Mouse (Mus musculus) heart, adult 11 months (tissue): Measurements from ENCODE around the gene Ascc1.

ENCODE experiments used
- DNase-seq: peaks from one replicate; pipeline ENCODE4 v3.0.0; 2022

Ascc1 gene

DNA sequence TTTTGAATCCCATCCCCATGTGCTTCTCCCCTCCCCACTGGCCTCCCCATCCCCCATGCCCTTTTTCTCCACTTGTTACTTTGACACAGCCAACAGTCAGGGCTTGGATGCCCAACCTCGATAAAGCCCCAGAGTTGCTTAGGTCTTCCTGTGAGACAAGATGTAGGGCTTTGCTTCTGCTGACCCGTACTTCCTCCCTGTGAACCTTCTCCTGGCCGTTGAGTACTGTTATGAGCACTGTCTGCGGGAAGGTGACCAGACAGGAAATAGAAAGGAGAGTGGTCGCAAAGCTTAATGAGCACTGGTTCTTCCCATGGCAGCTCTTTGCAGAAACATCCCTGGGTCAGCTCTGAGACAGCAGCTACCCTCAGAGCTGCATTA lies 78.0 kb downstream of the Ascc1 start:
- no peak for DNase-seq

DNA sequence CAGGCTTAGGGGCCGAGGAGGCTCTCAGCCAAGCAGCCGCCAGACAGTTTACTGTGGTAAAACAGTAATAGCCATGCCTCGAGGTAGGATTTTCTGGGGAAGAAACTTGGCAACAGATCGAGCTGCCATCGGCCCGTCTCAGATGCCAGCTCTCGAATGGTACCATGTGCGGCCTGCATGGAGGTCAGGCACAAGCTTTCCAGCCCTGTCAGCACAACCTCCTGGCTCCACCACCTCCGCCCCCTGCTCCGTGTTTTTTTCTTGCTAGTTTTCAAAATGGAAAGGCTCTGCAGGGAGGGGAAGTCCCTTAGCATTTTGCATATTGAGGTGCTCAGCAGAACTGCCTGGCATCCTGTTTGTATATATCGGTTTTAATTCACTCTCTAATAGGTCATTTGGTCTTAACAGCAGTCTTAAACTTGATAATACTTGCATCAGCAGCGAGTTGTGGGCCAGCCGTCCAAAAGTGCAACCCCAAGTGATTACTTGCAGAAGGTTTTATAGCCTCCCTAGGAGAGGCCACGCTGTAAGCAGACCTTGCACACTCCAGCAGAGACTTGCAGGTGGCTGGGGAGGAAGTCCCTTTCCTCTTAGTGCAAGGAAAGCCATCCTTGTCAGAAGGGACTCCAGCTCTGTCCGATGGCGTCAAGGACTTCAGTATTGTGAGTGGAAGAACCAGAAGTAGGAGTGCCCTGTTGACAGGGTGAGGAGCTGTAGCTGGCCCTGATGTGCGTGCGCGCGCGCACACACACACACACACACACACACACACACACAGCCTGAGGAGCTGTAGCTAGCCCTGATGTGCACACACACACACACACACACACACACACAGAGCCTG lies 78.6 kb downstream of the Ascc1 start:
- peak; percentile 97 for DNase-seq

DNA sequence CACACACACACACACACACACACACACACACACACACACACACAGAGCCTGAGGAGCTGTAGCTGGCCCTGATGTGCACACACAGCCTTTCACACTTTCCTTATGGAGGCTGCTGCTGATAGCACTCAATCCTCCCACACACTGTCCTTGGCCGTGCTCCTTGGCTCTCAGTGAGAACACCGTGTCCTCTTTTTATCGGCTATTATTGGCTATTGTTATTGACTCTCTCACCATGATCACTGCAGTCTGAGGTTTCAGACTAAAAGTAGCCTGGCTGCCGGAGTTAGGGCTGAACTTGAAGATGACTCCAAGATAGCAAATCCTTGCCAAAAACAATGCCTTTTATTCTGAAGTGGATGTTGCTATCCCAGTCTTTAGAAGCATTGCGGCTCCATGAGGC lies 79.3 kb downstream of the Ascc1 start:
- DNase-seq = peak; percentile 99

DNA sequence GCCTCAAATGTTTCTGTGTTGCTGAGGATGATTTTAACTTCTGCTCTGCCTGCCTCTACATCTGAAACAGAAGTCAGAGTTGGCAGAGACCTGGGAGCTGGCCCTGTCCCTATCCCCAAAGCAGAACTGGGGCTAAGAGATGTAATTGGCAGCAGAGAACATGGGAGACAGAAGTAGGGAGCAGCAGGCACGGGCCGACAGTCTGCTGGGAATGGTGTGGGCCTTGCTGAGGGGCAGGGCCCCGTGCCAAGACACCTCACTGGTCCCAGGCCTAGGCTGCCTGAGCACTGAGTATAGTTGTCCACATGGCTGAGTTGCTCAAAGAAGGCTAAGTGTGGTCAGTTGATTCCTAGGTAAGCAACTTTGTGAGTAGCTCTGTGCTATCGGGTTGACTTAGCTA lies 81.5 kb downstream of the Ascc1 start:
- DNase-seq = peak; percentile 90

DNA sequence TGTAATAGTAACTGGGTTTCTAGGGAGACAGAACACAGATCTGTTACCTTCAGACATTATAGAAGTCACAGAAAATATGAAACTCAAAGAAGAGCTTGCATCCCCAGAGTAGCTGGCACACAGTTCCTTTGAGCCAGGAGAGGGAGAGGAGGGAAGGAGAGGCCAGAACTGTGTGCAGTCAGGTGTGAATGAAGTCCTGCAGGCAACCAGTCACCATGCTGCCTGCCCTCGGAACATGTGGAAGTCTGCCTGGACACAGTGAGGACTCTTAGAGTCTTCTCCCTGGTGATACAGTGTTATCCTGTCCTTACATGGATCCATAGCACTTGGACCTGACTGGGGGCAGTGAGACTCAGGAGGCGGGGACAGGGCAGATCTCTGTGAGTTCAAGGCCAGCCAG lies 89.7 kb downstream of the Ascc1 start:
- DNase-seq = peak; percentile 80

DNA sequence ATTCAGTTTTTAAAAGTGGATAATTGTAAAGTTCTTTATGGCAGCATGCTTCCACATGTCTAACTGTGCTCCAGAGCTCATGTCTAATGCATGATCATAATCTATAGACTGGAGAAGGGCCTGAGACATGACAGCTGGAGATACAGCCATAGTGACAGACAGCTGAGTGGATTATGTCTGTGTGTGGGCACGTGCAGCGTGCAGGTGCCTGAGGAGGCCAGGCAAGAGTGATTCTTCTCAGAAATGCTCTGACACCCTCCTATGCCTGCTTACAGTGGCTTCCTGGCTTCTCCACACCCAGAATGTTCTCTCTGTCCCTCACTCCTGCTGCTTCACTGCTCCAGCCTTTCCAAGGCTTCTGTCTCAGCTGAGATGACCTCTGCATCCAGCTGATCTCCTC lies 91.1 kb downstream of the Ascc1 start:
- no peak for DNase-seq

DNA sequence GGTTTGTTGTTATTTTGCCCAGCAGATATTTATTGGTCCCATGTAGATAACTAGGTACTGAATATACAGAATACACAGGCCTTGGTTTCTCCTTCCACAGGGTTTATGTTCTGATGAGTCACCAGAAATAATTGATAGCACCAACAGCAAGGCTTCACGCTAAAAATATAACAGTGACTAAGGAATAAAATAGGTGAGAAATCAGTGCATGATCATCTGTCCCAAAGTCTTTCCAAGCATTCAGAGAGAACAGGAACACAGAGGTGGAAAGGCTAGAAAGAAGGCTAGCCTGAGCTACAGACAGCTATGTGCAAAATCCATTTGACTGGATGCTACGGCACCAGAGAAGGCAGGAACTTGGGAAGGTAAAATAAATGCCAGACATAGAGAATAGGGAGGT lies 93.0 kb downstream of the Ascc1 start:
- DNase-seq = no peak

DNA sequence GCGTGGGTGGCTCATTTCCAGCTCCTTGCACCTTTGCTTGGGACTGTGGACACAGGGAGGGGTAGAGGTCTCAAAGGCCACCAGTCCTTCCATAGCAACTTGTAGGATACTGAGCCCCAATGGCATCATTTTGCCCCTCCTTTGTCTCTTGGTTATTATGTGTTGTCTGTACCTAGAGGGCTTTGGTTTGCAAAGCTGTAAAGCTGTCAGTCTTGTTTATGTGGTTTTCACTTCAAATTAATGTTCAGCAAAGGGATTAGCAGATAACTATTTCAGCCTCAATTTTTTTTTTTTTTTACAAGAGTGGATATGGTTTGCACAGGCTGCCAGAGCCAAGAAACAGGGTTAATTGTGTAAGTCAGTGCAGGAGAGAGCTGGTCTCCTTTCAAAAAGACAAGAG lies 93.7 kb downstream of the Ascc1 start:
- no peak for DNase-seq

DNA sequence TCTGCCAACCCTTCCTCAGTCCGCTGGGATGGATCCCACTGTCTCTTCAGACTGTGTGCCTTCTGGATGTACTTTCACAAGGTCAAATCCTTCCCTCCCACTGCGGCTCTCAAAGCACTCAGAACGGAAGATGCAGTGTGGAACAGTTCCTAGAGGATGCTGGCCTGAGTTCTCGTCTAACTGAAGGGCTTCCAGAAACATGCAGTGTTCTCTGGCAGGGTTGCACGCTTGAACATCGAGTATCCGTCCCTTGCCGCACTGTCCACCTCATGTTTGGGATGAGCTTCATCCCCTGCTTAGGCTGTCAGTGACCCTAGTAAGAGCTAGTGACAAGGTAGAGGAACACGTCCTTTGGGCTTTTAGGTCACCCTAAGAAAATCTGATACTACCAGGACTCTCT lies 94.5 kb downstream of the Ascc1 start:
- peak; percentile 72 for DNase-seq

DNA sequence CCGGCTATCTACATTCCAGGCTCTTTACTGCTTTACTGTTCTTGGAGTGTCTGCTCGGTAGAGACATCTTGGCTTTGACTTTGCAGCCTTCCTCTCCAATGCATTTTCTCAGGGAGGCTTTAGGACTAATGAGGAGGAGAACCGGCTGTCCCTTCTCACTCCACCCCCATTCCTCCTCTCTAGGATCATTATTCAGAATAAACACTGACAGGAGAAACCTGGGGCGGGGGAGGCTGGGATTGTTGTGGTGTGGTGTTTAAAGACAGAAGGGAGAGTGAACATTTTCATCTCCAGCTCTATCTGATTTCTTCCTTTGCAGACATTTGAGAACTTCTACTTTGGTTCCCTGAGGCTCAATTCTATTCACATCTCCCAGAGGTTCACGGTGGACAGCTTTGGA lies 95.2 kb downstream of the Ascc1 start:
- DNase-seq = no peak

DNA sequence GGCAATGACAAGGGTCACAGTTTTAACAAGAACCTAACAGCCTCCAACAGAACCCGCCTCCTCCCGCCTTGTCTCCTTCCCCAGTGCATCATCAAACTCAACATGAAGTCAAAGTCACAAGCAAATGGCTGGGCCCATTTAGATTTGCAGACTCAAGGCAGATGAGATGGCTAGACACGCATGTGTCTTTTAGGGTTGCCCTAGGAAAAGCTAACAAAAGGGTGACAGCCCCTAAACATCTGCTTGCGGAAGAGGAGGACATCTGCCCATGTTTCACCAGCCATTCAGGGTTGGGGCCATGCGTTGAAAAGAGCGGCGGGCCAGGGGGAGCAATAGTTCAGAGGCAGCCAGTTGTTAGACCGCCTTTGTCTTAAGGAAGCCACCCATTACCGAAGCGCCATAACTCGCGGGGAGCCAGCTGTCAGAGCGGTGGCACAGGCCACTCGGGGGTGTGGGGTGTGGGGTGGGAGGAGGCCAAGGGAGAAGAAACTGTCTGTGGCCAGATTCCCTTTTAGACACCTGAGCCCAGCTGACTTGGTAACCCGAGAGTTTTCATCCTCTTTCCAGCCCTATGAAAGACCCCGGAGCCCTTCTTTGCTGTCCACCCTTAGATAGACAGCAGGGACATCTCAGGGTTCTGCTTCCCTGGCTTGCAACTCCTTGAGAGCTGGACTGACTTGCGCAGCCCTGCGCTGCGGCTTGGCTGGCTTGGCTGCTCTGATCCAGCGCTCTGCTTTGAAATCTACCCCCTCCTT lies 103.0 kb downstream of the Ascc1 start:
- no peak for DNase-seq

DNA sequence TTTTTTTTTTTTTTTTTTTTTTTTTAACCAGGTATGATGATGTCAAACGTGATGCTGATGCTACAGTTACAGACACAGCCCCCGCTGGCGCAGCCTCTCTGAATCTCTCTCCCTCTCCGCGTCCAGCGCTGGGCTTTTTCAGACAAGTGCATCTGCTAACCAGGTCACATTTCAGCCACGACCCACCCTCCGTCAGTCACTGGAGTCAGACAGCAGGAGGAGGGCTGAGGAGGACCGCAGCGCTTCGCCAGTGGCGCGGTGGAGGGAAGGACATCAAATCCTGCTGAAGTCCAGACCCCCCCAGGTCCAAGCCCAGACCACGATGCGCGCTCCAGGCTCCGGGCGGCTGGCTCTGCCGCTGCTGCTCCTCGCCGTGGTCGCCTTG lies 103.5 kb downstream of the Ascc1 start, which contains the start of gene Spock2:
Spock2 (plus strand) TSS at position 74 of the 385 bp plus-strand sequence.
- peak; percentile 94 for DNase-seq

DNA sequence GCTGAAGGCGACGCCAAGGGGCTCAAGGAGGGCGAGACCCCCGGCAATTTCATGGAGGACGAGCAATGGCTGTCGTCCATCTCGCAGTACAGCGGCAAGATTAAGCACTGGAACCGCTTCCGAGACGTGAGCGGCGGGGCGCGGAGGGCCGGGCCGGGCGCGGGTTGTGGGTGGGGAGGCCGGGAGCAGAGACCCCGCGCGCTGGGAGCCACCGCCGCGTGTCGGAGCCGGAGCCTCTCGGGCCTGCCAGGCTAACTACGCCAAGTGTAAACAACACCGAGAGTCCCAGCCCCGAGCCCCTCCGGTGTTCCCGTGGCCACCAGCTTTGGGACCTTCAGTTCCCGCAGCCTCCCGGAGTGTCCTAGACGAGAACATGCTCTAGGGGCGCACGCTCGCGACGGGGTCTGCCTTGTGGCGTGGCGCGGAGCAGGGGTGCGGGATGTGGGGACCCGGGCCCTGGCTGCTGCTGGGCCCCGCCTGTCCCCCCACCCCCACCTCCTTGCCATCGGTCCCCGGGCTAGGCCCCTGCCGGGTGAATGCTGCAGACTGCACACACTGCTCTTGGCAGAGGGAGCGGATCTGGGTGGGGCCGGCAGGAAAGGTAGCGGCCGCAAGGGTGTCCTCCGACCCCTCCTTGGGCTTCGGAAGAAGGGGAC lies 104.1 kb downstream of the Ascc1 start:
- DNase-seq = peak; percentile 98

DNA sequence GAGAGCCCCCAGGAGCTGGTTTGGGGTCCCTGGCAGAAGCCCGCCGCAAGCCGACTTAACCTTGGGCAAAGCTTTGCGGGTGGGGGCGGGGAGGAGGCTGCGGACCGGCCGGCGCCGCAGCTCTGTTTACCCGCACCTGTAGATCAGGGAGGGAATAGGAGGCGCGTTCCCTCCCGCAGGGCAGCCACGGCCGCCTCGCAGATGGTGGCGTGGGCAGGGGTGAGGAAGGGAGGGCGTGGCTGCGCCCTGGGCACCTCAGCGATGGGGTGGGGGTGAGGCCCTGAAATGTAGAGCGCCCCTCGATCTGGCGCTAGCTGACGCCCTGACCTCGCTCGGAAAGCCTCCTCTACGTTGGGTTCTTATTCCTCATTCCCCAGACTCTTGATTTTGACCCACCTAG lies 104.8 kb downstream of the Ascc1 start:
- peak; percentile 92 for DNase-seq

DNA sequence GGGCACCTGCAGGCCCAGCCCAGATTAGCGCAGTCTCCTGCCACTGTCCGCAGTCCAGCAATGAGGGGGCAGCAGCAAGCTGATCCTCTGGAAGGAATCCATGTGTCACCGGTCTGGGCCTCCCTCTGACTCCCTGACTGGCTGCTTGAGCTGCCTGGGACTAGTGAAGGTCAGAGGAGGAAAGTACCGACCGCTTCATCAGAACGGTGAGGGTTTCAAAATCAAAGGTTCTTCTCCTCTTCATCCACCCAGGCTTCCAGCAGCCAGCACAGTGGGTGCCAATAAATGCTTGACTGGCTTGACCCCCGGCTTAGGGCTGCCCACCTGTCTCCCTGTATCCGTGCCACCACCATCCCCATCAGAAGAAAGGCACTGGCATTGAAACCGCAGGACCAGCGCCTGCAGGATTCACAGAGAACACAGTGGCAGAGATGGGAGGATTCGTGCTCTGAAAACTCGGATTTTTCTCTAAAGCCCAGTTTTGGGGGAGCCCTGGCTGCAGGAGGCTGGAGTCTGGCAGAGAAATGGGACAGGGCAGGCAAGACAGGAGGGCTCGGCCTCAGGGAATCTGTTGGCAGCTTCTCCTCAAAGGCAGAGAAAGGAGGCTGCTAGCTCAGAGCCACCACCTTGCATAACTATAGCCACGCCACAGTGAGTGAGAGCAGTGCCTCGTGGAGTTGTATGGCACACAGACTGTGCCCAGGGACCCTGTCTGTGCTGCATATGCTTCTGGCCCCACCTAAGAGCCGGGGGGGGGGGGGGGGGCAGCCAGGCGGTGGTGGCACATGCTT lies 105.9 kb downstream of the Ascc1 start:
- DNase-seq = no peak

DNA sequence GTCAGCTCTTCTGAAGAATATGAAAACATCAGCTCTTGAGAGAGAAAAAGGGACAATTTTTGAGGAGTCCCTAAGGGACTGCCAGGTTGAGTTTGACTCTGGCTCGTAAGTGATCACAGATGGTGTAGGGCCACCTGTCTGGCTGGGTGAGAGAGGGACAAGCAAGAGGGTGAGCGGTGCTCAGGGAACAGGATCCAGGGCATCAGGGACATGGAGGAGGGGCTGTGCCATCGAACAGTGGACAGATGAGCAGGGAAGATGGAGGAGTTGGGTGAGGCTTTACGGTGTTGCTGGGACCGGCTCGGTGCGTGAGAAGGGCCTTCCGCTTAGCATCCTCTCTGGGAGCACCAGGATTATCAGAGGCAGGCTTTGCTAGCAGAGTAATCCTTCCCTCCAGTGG lies 106.7 kb downstream of the Ascc1 start:
- no peak for DNase-seq

DNA sequence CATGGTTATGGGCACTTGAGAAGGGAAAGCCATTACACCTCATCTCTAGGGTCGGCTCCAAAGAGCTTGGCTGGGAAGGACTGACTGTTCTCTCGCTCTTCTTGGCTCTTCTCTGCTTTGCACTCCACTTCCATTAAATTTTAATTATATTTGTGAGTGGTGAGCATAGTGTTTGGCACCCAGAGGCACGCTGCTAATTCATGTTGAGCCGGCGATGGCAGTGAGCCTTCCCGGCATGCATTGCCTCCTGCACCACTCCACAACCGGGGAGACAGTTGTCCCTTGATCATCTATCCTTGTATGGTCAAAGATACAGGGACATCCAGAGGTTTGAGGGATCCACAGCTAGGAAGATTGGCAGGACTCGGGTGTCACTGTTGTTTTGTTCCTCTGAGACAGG lies 107.4 kb downstream of the Ascc1 start:
- DNase-seq = no peak

DNA sequence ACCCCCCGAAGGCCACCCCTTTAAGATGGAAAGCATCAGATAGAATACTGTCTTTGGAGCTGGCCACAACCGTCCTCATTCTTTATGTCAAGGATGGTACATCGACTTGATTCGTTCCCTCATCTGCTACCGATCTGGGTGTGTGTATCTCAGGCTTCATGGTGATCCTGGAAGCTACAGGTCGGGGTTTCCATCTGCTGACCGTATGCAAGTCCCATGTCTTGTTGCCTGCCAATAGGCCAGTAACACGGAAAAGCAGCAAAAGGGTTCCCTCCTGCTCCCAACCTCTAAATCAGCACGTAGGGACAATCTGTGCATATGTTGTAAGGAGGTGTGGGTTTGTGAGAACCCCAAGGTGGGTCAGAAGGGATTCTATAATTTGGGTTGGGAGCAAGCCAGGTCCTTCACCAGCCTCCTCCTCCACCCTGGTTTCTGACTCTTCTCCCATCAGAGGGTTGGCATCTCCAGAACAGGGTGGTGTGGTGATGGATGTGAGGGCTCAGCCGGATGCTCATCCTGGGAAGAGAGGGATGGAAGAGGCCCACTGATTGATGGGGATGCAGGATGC lies 108.4 kb downstream of the Ascc1 start:
- DNase-seq = peak; percentile 85

DNA sequence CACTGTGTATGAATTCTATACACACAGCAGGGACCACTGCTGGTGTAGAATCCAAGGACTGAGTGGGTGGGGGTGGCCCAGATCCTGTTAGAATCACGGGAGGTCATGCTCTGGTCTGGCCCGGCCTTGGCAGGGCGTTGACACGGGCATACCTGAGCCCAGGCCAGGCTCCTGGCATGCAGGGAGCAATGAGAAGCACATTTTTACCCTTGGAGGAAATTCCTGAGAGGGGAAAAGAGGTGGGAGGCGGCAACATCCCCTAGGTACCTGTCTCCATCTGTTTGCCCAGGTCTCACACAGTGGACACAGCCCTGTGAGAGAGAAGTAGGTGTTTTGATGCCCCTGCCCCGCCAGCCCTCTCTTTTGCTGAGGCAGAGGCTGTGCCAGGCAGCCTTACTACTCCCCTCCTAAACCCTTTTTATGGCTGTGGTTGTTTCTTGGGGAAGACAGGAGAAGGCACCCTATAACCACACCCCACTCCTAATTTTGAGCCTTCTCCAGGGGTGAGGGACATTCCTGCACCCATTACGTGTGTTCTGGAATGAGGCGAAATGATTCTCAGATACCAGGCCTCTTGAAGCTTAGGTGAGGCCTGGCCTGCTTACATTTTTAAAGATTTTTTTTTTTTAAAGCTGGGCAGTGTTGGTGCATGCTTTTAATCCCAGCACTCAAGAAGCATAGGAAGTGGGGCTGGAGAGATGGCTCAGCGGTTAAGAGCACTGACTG lies 111.5 kb downstream of the Ascc1 start:
- DNase-seq = no peak

DNA sequence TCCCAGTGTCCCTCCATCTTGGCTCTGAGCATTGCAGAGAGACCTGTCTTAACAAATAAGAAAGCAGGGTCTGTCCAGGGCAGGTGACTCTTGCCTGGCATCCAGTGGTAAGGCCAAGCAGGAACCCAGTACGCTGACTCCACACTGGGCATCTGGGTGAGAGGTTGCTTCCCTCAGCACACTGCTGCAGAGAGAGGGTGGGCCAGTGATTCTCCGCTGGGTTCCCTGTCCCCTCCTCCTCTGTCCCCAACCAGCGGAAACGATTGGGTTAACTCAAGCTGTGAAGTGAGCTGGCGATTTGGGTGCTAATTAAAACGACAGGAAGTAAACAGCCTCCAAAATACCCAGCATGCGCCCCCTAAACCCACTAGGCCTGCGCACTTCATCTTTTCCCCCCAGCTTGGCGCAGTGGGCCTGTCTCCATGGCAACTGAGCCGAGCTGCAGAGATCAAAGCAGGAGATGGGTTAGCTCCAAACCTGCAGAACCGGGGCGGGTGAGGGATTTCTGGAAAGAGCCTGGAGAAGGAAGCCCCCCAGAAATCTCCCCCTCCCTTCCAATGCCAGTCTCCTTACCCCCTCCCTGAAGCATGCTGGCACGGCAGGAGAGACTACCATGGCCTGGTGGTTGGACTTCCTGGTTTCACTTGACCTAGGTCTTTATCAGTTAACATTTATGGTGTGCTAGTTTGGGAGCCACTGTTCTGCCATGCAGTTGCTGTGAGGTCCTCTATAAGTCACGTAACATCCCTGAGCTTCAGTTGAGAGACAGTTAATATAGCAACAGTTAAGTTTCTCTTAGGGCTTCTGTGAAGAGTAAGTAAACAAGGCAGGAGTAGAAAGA lies 113.0 kb downstream of the Ascc1 start:
- no peak for DNase-seq

DNA sequence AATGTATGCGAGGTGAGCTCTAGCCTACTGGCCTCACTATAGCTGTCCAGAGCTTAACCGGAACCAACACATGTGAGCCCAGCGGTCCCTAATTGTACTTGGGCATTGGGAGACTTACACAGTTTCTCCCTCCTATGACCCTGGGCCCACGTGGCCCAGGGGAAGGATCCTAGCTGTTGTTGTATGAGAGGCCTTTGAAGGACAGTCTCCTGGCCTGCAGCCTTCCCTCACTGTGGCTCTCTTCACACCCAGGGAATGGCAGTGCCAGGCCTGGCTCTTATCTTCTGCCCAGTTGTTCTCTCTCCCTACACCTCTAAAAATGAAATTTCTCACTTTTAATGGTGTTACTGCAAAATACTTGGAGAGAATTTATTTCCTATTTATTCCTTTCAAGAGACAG lies 114.4 kb downstream of the Ascc1 start:
- no peak for DNase-seq
